Mouse (Mus musculus): ENCODE measurements around the gene Vmn2r66. TPM values are rescaled to one million over a fixed set of nuclear protein-coding genes. Genes with fewer than 3 reads are reported as not detected.

Gene Vmn2r66
- not detected for total RNA-seq (2021)
- long read RNA-seq = 0 reads

GRCm38 (mm10) chr7:85012168-85012567, at the start of gene Vmn2r66:
Vmn2r66 (minus strand) TSS chr7:85012268.
- no peak for DNase-seq (ENCODE audit: low spot score in 2 of 2)

GRCm38 (mm10) chr7:84996694-84997093, 15.4 kb downstream of the Vmn2r66 start:
- no peak for DNase-seq (ENCODE audit: low spot score in 2 of 2)

- DNase-seq (ENCODE audit: low spot score in 2 of 2) = no peak
These were observed 48.1 kb downstream of the Vmn2r66 start, which contains the start of gene Vmn2r65 for GRCm38 (mm10) chr7:84964015-84964414. Vmn2r65 (minus strand) TSS chr7:84964115.

Other genes with a start within 250 kb of the Vmn2r66 start
- not detected for gene Olfr291, start 158.7 kb downstream of the Vmn2r66 start, total RNA-seq (2021)
- not detected for gene Vmn2r65, start 48.2 kb downstream of the Vmn2r66 start, total RNA-seq (2021)
- not detected for gene Vmn2r67, start 143.7 kb upstream of the Vmn2r66 start, total RNA-seq (2021)
- not detected for gene Vmn2r68, start 225.5 kb upstream of the Vmn2r66 start, total RNA-seq (2021)